Mouse (Mus musculus) frontal cortex, adult 2 months (tissue): ENCODE measurements around the gene Kcnt2. TPM values are rescaled to one million over a fixed set of nuclear protein-coding genes. Genes with fewer than 3 reads are reported as not detected.

Experiments
- polyA plus RNA-seq: library from polyadenylated mRNA; depleted of rRNA; stranded (reverse); fragments of >200 nt; gene quantifications from 2 replicates; pipeline ENCODE4 v1.2.3, GENCODE M21; 2012; rRNA removed

Gene Kcnt2
- polyA plus RNA-seq, 1 experiment: 10.4 TPM

Other genes starting within 250 kb of the Kcnt2 start
- 10.7 and 18.3 TPM in 2 replicates for gene Cfh, start 62.4 kb upstream of the Kcnt2 start, polyA plus RNA-seq